Mouse (Mus musculus) ovary, postnatal 14 days (tissue): ENCODE data around the gene Cipc.
A peak's percentile ranks its signal among the peaks of the same experiment; 100 is the strongest.

ENCODE experiments used
- DNase-seq: peaks from one replicate; pipeline ENCODE4 v3.0.0; 2022; ENCODE audit warnings: low spot score

Gene Cipc

DNA sequence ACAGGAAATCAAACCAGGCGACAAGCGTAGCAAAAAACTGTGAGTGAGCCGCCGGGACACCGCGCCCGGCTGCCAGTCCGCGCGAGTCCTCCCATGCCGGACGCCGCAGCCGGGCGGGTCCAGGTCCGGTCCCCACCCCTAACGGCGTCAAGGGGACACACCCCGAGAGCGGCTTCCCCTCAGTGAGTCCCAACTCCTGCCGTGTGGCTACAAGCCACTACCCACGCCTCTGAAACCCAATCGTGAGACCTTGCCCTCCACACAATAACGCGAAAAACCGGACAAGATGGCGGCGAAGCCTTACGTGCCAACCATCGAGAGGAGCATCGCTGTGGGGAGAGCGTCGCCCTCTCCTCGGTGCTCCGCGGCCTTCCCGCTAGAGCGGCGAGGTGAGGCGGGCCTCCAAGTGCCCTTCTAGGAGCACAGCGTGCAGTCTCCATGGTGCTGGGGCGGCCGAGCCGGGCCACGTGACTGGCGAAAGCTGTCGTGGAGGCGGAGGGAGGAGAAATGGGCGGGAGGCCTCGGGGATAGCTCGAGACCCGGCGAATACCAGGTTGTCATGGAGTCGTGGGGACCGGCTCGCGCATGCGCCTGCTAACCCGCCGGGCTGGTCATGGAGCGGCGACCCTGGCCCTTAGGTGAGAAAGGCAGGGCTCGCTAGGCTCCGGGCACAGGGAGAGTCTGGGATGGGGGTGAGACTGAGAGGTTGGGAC, at the start of gene Cipc:
Gene Cipc (plus strand): TSS at position 182 of the 713 bp plus-strand sequence.
- DNase-seq = peak; percentile 94

DNA sequence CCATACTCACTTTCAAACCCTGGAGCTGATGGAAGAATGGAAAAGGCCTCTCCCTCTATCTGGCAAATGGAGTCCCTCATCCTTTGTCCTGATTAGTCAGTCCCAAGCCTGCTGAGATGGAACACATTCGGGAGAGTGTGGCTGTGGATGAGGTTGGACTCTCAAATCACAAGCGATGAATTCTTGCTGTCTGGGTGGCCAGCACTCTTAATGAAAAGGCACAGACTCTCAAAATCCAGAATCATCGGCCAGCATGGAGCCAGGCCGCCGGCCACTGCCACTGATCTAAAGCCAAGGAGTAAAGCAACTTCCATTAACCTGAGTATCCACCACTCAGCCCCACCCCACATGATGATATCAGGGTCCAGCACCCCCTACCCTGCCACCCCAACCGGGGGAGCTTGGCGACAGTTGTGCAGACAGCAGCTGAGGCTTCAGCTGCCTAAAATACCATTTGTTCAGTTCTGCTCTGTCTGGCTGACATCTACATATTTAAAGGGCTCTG, 49.0 kb upstream of the Cipc start:
- DNase-seq = no peak

DNA sequence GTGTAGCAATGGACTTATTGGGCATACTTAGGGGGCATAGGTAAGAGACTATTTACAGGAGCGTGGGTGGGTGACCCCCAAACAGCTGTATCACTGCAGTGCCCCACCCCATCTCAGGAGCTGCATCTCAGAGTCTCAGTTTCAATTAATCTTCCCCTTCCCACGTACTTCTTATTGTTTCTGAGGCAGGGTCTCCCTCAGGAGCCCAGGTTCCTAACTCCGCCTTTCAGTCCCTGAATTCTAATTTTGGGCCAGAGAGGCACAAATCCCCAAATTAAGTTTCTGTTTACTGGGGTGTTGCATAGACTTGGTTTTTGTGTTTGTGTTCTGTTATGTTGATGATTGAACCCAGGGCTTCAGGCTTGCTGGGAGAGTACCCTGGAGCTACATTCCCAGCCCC, 48.4 kb upstream of the Cipc start:
- no peak for DNase-seq

DNA sequence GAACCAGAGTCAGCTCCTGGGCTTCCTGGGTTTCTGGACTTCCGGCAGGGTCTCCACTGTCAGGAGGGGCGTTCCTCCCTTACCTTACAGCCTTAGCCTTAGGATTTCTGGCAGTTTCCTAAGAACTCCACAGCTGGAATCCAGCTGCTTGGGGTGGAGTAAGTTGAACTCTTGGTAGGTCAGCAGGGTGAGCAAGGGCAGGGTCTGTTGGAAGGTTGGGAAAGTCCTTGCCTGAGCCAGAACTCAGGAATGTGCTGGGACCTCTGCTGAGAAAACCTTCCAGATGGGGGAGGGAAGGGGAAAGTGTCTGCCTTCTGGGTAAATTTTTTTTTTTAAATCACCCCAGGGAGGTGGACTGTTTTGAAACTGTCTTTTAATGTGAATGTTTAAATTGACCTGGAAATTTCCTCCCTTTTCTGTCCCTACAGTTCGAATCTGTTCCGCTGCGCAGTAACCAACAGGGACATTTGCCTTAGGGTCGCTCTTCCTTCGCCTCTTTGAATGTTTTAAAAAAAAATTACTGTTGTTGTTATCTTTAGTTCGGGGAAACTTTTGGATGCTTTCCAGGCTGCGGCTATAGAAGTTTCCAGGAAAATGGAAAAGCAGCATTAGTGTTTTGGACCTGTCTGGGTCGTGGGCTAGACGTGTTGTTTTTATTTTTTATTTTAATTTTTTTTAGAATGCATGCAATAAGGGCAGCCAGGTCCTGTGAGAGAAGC, 47.2 kb upstream of the Cipc start:
- no peak for DNase-seq

DNA sequence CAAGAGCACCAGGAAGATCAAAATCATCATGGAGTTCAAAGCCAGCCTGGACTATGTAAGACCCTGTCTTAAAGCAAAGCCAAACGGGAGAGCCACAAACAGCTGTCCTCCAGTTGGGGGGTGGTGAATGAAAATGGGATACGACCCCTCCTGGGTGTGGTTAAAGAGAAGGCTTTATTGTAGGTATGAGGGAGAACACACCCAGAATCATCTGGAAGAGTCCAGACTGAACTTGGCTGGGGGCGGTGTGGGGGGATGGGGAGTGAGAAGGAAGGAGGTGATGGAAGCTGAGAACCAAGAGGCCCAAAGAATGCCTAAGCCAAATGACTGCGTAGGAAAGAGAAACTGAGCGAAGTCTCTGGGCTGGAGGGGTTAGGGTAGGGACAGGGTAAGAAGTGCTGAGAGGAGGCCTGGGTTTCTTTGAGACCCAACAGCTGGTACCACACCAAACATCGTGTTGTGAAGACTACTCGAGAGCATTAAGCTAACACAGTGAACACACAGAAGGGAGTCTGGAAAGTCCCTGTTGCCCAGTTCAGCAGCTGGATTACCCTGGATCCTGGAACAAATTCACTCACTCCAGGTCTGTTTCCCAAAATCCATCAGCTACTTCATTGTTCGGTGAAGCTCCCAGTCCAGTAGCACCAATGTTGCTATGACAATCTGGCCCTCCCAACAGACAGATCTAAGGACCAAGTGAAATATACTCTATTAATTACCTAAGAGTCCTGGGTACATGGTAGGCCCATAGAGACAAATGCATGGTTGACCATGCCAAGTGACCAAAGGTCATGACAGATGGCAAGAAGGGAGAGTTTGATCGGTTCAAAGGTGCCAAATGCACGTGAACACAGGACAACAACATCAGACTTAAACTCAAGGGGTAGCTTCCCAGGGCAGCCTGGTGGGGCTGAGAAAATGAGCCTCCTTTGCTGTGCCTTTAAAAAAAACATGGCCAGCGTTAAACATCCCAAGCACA, 42.7 kb upstream of the Cipc start:
- DNase-seq = no peak

DNA sequence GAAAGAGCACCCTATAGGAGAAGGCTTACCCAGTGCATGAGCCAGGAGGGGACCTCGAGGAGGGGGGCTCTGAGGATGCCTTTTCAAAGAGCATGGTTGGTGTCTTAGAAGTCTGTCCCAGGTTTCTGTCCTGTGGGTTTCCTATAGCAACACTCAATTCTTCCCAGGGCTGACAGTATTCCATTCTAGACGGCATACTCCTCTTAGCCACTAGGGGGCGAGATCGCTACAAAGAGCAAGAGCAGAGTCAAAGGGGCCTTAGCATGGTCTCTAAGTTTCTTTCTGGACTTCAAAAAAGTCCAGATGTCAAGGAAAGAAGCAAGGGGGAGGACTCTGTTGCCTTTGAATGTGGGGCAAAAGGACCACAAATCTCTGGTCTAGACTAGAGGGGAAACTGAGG, 41.6 kb upstream of the Cipc start:
- DNase-seq = no peak

DNA sequence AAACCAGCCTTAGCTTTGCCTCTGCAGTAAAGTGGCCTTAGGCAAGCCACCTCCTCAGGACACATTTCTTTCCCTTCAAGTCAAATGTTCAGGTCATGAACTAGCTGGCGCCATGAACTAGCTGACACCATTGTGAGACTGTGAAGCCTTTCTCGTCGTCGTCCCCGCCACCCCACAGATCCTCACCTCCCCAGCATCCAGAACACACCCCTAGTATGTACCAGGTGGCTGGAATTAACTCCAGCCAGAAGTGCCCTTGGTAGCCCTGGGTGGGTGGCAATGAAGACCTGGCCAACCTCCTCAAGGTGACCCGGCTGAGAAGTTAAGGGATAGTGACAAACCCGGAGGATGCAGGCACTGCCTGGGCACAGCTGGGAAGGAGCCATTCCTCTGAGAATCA, 41.0 kb upstream of the Cipc start:
- DNase-seq = no peak

DNA sequence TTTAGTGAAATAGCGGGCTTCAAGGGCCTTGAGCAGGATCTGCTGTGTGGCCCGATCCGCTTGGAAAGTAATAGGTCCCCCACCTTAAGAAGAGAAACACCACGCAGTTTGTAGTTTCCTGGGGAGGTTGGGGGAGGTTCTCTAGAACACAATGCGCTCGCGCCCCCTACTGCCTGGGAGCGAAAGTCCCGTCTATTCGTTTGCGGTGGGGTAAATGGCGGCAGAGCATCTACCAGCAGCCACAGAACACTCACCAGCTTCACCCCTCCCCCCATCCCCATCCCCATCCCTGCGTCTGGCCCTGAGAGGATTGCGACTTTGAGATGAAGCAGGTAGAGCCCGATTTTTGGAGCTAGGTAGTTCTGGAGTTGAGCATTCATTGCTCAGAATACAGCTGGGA, 40.4 kb upstream of the Cipc start:
- peak; percentile 71 for DNase-seq

DNA sequence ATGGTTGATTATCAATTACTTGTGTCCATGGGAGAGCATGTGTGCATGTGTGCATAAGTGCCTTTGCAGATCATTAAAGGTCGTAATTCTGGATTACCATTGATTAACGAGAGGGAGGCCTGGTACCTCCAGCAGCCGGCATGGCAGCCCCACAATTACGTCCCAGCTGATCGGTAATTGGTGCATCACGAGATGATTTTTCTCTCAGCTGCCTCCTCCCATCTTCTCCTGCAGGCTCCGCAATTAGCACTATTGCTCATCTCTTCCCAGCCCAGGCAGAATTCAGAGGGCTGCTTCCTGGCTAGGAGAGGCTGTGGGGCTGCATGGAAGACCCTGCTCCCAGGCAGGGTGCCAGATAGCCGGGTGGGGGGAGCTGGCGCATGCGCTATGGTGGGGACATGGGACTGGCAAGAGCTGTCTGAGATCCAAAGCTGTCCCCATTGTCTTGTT, 35.3 kb upstream of the Cipc start:
- no peak for DNase-seq

DNA sequence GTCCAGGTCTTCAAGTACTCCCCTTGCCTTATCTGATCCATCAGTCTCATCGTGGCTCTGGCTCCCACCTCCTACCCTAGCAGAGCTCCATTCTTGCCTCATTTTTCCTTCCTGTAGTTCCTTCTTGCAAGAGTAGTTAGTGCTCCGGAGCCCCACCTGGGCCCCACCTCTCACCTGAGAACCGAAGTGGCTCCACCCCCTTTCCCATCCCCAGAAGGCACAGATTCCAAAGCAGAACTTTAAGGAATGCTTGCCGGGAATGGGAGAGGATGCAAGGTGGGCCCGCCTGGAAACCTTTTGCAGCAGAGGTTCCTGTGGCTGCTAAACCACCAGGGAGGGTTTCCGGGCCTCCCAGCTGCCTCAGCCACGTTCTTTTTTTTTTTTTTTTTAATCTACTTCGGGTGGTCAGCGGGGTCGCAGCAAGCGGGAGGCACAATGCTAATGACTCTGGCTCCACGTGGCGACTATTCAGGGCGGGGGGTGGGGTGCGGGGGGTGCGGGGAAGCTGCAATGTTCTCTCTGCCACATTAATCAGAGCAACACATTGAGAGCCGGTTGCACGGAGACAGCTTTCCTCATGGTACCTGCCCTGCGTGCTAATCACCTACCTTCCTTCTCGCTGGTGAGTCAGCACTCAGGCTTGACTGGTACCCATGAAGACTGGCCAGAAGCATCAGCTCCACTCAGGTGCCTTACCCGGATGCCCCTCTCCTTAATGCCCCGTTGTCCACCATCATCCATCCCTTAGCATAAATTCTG, 34.3 kb upstream of the Cipc start:
- no peak for DNase-seq

DNA sequence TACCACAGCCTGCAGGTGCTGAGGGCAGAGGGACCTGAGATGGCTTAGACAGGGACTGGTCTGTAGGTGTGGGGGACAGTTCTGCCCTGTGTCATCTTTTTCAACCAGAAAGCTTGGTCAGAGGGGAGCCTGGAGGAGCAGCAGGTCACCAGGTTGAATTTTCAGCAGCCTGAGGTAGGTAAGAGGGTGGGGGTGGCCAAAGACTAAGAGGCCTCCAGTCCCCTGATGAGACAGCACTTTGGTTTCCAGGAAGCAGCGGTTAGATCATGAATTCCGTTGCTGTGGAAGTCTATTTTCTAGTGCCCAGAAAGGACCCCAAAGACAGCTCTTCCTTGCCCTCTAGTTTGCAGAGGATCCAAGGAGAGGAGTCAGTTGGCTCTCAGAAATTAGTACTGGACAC, 32.5 kb upstream of the Cipc start:
- DNase-seq = no peak

DNA sequence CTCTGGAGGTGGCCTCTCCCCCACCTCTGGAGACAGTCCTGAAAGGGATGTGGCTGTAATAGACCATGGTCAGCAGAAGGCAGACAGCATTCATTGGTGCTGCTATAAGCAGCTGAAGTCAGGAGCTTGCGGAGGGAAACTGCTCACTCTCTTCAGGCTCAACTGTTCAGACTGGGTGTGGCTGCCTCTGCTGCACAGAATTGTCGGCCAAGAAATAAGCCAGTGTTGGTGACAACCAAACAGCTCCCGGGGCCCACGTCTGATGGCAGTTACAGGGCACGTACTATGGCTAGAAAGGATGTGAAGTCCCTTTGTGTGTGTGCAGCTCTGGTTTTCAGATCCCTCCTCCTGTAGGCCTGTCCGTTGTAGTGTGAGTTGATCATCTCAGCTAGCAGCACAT, 32.1 kb upstream of the Cipc start:
- DNase-seq = no peak

DNA sequence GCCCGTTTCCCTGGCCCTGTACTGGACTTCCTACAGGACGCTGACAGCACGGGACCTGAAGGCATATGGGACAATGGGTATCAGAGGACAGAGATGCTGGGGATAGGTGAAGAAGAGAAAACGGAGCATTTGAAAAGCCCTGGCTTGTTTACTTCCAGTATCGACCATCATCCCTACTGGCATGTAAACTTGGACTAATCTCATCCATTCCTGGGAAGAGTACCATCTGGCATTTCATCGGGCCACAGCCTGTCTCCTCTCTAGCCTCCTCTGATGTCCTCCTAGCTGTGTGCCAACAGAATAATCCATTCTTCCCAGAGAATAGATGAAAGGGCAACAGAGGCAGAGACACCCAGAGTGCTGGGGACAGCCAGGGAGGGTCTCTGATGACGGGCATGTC, 31.2 kb upstream of the Cipc start:
- no peak for DNase-seq

DNA sequence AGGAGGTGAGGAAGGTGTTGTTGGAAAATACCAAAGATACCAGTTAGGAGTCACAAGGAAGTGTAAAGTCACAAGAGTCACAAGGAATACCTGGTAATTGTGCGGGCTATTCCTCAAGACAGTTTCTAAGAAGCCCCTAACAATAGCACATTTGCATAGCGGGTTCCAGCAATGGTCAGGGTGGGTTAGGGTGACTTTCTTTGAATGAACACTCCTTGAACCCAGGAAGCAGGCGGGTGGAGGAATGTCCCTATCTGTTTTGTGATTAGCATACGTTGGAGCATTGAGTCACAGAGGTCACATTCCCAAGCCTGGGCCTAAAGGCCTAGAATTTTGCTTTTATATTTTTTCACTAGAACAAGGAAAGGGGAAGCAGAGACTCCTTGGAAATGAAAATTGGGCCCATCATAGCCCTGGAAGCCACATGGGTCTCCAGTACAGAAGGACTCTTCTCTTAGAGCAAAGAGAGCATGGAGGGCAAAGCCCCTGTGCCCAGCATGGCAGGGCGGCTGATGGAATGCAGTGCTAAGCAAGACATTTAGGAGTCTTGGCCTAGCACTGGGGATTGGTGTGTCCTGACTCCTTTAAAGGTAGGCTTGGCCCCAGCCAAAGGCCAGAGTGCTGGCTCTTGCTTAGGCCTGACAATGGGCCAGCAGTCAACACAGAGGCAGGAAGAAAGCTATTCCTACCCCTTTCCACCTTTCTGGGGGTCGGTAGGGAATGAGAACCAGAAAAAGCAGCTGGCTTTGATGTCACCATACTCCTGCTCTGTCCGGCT, 29.9 kb upstream of the Cipc start:
- DNase-seq = no peak

DNA sequence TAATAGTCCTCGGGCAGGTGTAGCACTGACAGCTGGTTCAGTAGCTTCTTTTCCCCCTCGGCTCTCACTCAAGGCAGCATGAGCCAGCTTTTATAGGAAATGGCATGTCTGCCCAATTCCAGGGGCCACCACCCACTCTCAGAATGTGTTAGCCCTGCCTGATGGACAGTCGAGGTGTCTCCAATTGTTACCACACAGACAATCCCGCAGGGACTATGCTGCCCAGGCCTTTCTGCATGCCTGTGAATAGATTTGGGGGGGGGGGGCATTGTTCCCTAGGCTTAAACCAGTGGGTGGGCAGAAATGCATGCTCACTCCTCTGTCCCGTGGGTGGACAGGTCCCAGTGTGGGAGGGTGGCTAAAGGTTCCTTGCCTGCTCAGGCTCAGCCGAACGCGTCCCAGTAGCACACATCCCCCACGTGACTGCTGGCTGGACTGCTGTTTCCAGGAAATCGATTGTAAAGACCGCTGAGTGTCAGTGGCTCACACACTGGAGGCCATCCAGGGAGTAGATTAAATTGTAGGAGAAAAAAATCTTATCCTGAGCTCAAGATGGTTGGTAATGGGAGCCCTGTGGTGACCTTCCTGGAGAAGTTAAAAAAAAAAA, 28.4 kb upstream of the Cipc start:
- no peak for DNase-seq

DNA sequence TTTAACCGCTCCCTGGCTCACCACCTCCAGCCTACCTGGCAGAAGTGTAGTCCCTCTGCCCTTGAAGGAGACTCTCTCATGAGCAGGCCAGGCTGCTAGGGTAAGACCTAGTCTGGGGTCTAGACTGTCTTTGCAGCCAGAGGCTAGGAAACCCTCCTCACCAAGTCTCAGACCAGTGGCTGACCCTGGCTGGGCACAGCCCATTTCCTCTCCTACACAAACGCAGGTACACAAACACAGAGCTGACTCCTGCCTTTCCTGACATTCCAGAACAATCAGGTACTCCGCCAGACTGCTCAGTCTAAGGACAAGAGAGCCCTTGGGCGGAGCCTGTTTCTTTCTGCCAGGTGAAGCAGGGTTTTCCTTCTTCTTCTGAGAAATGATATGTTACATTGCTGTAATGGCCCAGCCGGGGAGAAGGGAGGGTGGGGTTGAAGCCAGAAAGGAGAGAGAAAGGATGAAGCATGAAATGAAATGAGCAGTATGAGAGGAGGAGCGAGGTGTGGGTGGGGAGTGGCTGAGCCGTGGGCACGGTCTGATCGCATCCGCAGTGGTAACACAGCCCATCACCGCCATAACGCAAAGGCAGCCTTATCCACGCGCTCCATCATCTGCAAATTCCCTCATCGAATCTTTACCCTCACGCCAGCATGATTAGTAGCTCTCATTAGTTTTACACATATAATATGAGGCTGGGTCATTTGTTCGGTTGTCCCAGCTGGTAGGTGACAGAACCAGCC, 27.7 kb upstream of the Cipc start:
- DNase-seq = no peak

DNA sequence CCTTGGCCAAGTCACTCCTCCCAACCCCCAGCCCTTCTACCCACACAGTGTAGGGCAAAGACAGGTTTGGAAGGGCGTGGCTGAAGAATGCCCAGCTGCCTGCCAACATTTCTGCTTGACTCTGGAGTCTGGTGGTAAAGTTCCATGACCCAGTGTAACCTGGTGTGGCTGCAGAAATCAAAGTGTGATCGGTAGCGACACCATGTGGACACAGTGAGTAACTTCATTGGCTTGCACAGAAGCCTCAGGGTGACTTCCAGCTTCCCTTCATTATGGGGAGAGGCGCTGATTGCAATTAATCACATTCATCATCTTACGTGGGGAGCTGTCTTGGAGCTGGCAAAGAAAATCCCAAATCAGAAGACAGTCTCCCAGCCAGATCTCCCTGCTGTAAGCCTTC, 23.0 kb upstream of the Cipc start:
- peak; percentile 80 for DNase-seq

DNA sequence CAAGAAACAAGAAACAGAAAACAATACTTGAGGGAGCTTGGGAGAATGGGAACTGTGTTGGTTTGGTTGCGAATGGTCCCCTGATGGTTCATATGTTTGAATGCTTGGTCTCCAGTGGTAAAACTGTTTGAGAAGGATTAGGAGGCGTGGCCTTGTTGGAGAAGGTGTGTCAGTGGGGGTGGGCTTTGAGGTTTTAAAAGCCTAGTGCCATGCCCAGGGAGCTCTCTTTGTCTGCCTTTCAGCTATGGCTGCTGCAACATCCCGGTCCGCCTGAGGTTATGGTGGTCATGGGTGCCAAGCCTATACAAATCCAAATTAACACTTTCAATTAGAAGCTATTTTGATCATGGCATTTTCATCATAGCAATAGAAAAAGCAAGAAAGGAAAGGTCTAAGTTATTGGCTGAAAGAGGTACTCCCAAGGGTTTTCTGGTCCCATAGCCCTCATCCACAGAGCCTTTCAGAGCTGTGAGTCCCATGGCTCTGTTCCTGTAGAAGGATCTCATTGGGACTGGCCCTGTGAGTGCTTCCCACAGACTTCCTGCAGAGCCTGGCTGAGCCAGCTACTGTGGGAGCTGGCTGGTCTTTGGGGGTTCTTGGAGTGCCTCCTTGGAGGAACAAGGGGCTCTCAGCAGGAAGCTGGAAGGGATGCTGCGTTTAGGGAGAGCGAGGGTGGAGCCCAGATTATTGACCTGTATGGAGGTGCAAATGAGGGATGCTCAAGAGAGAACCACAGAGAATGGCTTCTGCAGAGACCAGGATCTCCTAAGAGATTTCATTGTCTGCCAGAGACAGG, 15.7 kb upstream of the Cipc start:
- DNase-seq = no peak
